Mouse (Mus musculus): ENCODE measurements at regions not wholly inside any gene's neighbourhood (a gene's known extent, or its start where the extent isn't known, plus 50 kb on each side); places are given as distances from the start of the nearest gene placed in this dataset.

GRCm38 (mm10) chr19:20027667-20028282, 363.0 kb downstream of the Anxa1 start:
- no peak for TF ChIP-seq CTCF (IDR thresholded peaks at IDR 0.05; ENCODE audit: insufficient read depth, low read length)
- no peak for TF ChIP-seq POLR2A (IDR thresholded peaks at IDR 0.05; ENCODE audit: borderline replicate concordance, extremely low read depth, low read depth, low read length)

Data from lung, adult 2 months (tissue).